Mouse (Mus musculus) cerebellum, adult 2 months (tissue): ENCODE results near the gene Plce1.

ENCODE experiments used
- CTCF ChIP-seq: fragments of 200-500 bp; IDR thresholded peaks from 2 replicates; pipeline ENCODE4 v1.5.1; 2011; ENCODE audit warnings: low read depth, mild to moderate bottlenecking, control low read depth, low read length, moderate library complexity, borderline replicate concordance; ENCODE audit not compliant: insufficient read depth
- POLR2A ChIP-seq: fragments of 200-500 bp; IDR thresholded peaks from 2 replicates; pipeline ENCODE4 v1.6.1; 2011; ENCODE audit warnings: low read length, control low read depth, borderline replicate concordance; ENCODE audit not compliant: insufficient read depth

GRCm38 (mm10) chr19:38432021-38432420 is 48.9 kb upstream of the Plce1 start:
- TF ChIP-seq CTCF (no peak), POLR2A (no peak)
